Mouse (Mus musculus) ES-E14 (cell line): Measurements from ENCODE around the gene Nfkbie.

Experiments
- CHD2 ChIP-seq: IDR thresholded peaks from 2 replicates; pipeline ENCODE4 v1.6.1; 2014; ENCODE audit warnings: mild to moderate bottlenecking, low read depth, low read length, inconsistent platforms
- HCFC1 ChIP-seq: IDR thresholded peaks from 2 replicates; pipeline ENCODE4 v1.6.1; 2012; ENCODE audit warnings: low read length, inconsistent platforms, borderline replicate concordance; ENCODE audit not compliant: insufficient read depth
- MAFK ChIP-seq: IDR thresholded peaks from 2 replicates; pipeline ENCODE4 v1.6.1; 2014; ENCODE audit warnings: mild to moderate bottlenecking, low read depth, low read length, inconsistent platforms; ENCODE audit not compliant: insufficient read depth
- ZC3H11A ChIP-seq: IDR thresholded peaks from 2 replicates; pipeline ENCODE4 v1.6.1; 2012; ENCODE audit warnings: low read depth, mild to moderate bottlenecking, inconsistent platforms, low read length, borderline replicate concordance
- ZNF384 ChIP-seq: IDR thresholded peaks from 2 replicates; pipeline ENCODE4 v1.6.1; 2012; ENCODE audit warnings: low read depth, low read length, inconsistent platforms

GRCm38 (mm10) chr17:45520136-45520535, 35.4 kb upstream of the Nfkbie start:
- TF ChIP-seq ZC3H11A (no peak), MAFK (no peak), HCFC1 (no peak), CHD2 (no peak), ZNF384 (no peak)
